Mouse (Mus musculus) T-cell, adult 2 months (primary cell): ENCODE measurements around the gene Slc1a1.

Source experiments
- DNase-seq: peaks from one replicate; pipeline ENCODE4 v3.0.0; 2022; ENCODE audit warnings: low spot score

Gene Slc1a1

DNA sequence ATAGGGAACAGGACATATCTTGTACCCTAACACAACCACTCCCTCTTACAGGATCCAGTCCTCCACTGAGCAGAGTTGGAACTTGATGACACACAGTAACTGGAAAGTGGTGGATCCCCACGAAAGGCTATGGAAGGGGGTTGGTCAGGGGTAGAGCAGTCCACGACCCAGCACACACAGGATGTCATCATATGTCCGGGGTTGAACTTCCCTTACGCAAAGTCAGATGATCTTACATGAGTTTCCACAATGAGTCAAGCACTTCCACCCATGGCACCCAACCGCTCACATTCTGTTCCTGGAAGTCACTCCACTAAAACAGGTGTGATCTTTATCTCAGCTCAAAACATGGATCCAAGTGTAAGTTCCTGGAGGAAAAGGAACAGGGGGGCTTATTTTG, 83.0 kb downstream of the Slc1a1 start:
- no peak for DNase-seq

DNA sequence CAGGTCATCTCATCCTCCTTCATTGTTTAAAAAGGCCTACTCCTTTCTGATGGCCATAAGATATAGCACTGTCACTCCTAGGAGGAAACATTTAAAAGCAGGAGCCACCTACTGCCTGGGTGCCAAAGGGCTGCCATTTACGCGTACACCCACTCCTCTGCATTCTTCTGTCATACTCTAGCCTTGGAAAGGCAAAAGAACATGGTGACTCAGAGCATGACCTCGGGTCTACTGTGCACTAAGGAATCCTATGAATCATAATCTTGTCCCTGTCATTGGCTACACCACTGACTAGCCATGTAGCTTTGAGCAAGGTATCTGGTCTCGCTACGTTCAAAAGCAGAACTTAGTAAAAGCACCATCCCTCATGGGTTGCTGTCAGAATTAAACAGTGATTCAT, 91.5 kb downstream of the Slc1a1 start:
- no peak for DNase-seq

DNA sequence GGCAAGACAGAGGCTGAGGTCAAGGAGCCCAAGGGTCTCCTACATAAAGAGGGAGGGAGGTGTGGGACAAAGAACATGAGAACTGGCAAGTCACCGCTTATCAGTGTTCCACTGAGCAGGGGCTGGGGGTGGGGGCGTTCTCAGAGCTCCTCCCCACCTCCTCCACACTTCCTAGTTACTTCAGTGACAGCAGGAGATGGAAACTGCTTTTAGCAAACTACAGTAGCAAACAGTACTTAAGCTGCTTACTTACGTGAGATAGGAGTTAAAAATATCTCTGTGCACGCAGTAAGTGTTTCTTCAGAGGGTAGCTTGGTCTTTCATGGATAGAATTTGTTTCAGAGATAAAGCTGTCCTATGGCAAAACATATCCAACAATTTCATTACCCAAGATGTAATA, 92.5 kb downstream of the Slc1a1 start:
- DNase-seq: no peak

DNA sequence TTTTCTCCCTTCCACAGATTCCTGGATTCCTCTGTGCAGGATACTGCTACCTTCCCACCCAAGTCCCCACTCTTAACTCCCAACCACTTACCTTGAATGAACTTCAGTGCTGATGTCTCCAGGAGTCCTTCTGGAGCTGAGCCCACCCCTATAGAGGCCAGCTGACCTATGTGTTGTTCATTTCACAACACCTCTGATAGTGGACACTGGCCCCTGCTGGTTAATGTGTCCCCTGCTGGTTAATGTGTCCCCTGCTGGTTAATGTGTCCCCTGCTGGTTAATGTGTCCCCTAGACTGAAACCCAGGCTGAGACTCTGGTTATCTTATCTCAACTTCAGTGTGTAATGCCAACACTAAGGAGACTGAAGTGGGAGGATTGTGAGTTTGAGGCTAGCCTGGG, 94.2 kb downstream of the Slc1a1 start:
- DNase-seq: no peak

DNA sequence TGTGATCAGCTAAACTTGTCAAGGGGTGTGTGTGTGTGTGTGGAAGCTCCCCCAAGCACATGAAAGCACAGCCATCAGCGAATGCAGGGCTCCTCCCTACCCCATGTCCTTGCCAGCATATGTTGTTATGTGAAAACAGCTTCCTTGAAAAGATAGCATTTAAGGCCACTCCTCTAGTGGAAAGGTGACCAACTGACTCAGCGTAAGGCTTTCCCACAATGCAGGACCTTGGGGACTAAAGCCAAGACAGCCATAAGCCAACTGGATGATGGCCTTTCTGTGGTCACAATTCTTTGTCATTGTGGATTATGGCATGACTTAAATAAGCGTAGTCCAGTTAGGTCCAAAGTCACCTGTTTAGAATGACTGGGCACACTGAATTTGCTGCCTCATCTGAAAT, 100.0 kb downstream of the Slc1a1 start:
- DNase-seq: no peak

DNA sequence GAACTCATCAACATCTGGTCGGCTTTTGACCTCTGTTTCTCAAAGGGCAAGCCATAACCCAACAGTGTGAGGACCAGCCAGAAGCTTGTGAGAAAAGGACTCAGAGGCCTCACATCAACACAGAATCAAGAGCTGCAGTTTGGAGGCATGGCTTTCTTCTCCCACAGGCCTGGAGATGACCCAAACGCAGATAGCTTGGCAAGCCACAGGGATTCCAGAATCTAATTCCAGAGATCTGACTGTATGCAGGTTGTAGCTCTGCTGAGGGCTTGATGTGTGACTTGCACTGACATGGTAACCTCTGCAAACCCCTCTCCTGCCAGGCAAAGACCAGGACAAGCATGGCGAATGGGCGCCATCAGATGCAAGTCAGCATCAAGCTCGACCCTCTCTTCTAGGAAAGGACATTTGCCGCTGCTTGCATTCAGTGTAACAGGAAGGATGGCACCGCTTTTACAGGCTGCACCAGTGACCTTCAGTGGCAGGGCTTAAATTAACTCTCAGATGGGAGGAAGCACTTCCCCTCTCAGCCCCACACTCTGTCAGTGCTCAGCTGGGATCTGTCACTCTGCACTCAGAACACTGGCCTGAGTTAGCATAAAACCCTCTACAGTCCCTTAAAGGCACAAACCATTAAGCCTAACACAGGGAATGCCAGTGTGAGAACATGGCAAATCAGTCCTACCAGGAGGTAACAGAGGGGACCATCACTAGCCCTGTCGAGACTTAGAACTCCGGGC, 105.5 kb downstream of the Slc1a1 start:
- DNase-seq: no peak

DNA sequence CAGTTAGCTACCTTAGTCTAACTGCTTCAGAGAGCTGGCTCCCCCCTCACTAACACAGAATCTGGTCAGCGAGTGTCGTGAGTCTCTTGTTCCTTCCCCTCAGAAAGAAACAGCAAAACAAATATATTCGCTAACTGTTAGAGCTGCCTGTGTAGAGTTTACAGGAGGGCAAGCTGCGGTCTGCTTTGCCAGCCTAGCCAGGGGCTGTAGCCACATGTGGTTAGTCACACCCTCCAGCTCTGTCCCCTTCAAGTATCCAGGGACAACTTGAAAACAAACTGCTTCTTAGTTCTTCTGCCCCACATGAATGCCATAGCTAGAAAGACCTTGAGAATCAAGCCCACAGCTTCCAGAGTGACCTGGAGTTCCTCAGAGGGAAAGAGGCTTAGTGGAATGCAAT, 106.4 kb downstream of the Slc1a1 start:
- DNase-seq: no peak

DNA sequence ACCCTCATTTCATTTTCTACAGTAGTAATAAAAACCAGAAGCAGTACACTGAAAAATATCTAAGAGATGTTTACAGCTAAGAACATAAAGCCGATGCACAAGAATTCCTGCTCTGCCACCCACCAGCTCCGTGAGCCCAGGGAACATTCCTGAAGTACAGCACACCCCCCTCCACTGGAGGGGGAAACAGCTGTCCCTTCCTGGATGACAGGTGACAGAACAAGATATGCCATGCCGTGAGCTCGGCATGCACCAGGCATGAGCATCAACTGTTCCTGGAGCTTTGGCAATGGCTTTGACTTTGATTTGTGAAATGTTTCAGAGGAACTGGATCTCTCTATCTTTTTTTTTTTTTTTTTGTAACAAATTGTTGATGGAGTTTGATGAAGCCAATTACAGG, 111.9 kb downstream of the Slc1a1 start:
- no peak for DNase-seq

DNA sequence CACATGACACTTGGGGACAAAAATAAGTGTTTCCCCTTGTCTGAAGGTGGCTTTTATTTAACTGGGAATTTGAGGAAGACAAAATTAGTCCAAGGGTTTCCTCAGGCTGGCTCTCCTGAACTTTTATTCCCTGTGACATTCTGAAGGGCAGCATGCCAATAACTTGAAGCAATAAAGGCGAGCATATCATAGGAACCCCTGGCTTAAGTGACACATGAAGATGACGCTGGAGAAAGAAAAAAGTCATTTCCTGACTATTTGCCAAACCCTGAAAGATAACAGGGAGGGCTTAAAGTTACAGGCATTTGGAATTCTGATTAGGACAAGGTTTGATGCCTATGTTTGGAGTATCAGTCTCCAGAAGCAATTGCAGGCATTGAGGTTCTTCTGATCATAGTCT, 112.5 kb downstream of the Slc1a1 start:
- DNase-seq: no peak

DNA sequence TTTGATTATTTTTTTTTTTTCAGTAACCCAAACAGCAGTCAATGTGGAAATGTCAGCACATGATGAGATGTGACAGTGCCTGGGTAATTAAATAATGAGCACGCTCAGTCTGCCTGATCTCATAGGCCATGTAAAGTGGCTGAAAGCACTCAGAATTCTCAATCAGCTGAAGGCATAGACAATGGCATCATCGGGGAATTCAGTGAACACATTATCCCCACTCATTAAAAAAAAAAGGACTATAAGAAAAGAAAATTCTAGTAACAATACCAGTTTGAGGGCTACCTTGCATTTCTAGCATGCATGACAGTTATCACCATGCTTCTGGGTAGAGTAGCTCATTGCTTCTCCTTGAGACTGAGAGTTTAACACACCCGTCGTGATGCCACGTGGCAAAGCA, 116.4 kb downstream of the Slc1a1 start:
- no peak for DNase-seq

DNA sequence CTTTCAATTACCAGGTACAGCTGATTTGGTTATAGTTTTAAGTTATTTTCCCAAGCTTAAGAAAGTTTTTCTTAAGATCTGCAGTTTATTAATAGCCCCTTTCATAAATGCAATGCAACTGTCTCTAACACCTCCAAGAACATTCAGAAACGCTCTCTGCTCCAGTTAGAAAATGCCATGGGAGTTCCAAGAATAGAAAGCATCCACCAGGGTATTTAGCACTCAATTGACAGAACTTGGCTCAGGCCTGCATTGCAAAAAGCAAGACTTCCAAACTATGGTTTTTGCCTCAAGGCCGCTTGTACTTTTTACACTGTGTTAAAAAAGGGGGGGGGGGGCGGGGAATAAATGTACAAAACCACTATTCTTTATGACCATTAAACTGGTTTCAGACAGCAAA, 128.3 kb downstream of the Slc1a1 start:
- no peak for DNase-seq

DNA sequence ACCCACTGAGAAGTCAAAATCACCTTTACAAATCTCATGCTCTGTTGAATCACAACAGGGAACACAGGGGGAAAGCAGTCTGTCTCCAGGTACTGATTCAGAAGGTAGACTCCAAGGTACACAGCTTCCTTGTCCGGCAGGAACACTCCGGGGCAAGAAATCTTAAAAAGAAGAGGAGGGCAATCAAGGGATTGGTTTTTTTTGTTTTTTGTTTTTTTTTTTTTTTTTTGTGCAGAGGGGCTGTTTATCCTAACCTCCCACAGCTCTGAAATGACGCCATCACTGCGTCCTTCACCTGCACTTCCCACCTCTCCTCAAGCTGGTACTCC, 128.6 kb downstream of the Slc1a1 start:
- no peak for DNase-seq
